Mouse (Mus musculus) heart, adult 18-20 months (tissue): ENCODE measurements at regions not wholly inside any gene's neighbourhood (a gene's known extent, or its start where the extent isn't known, plus 50 kb on each side); places are given as distances from the start of the nearest gene placed in this dataset.
A peak's percentile ranks its signal among the peaks of the same experiment; 100 is the strongest.

ENCODE experiments used
- DNase-seq, 2 experiments: peaks; one replicate each; pipeline ENCODE4 v3.0.0; 2021 to 2022; ENCODE audit warnings: mixed read lengths in 1 of 2

DNA sequence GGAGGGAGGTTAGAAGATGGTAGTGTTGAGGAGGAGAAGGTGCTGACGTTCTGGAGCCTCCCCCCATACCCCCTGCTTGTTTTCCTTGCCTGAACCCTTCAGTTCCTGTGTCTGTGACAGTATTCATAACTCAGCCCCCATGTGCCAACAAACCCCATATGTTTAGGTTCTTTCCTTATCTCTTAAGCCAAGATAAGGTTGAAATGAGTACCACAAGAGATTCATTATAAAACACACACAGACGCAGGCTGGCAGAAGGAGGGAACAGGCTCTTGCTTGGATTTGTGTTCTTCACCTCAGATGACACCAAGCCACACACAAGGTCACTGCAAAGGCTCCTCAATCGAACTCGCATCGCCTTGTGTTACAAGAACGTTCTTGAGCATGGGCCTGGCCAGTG is 162.9 kb upstream of the Arid2 start:
- DNase-seq = no peak

DNA sequence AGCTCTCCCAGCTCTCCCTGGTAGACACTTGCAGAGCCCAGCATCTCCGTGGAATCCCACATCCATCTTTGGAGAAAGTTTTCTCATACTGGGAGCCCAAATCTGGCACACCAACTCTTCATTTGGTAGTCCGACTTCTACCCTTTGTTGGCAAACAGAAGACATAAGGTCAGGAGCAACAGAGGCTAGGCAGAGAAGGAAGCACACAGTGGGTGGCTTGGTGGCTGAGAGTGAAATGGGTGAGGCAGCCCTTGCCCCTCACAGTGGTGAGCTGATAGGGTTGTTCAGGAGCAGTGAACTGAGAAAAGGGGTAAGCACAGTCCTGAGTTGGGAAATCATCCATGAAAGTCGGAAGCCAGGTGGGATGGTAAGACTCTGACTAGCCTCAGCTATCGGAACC is 157.6 kb upstream of the Arid2 start:
- no peak for DNase-seq

DNA sequence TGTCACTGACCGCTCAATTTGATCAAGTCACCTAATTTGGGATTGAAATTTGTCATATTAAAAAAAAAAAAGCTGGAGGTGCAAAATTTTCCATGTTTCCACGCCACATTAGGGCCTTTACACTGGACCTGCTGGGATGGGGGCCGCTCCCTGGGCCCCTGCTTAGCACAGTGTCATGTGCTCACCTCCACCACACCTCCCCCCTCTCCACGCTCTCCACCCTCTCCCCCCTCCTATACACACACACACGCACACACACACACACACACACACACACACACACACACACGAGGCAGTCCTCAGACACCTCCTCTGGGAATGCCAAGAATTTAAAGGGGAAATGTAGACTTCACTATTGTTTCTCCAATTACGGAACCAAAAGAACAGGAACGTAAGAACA is 156.8 kb upstream of the Arid2 start:
- no peak for DNase-seq

DNA sequence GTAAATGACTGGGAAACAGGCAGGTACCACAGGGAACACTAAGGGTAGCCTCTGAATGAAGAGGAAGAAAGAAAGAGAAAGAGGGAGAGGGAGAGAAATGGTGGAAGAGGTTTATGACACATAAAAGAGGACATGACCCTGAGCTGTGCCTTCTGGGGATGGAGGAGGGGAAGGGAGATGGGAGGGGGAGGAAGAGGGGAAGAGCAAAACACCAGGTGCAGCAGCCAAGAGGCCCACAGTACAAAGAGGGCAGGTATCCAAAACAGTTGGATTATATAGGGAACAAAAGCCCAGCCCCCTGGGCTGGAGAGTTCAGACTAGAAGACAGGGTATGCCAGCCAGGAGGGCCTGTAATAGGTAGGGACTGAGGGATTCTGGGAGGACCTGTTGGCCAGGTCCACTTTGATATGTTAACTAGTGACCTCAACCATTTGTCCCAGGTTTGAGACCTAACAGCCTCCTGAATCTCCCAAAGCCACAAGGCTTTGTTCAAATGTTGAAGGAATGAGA is 155.7 kb upstream of the Arid2 start:
- no peak for DNase-seq

DNA sequence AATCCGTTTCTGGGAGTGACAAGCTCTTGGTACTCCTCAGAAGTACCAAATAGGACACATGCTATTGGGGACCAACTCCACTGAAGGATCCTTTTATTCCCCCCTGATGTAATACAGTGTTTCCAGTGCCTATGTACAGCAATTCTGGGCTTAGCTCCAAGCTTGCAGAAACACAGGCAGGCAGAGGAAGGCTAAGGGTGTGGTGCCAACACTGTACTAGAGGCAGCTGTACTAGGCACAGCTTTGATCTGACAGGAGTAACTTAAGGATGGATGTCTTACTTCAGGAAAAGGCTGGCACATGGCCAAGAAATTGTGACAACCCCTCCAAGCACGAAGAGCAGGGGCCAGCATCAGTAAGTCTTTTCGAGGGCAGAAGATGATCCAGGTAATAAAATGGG is 154.7 kb upstream of the Arid2 start:
- peak; percentile 14 to 26 for DNase-seq

DNA sequence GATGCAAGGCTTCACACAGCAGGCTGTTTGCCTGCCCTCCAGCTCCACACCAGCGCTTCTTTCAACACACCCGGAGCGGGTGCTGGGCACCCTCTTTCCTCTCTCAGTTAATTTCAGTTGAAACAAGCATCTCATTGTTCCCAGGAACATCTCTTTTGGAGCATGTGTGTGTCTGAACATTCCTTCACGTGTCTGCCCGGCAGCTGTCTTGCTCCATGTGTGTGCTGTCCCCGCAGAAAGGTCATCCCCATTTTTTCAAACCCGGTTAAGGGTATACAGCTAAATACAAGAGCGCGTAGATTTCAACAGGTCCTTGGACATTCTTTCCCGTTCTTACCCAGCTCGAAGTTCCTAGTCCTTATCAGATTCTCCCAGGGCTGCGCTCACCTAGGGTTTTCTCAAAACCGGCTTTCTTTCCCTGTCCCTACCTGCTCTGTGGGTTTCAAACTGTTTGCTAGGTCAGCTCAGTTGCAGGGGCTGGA is 152.0 kb upstream of the Arid2 start:
- DNase-seq = no peak

DNA sequence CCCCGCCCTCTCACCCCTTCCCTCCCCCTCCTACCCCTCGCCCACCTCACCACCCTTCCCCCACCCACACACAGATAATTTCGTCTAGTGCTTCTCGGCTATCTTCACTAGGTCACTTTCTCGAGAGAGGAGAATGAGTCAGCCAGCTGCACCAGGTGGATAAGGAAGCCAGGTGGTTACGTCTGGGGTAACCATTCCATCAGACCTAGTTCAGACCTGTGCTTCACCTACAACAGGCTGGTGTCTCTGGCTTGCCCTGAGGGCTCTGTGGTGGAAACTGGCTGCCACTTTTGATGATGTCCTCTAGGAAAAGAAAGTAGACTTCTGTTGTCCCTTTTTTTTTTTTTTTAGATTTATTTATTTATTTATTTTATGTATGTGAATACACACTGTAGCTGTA is 151.5 kb upstream of the Arid2 start:
- DNase-seq = no peak

DNA sequence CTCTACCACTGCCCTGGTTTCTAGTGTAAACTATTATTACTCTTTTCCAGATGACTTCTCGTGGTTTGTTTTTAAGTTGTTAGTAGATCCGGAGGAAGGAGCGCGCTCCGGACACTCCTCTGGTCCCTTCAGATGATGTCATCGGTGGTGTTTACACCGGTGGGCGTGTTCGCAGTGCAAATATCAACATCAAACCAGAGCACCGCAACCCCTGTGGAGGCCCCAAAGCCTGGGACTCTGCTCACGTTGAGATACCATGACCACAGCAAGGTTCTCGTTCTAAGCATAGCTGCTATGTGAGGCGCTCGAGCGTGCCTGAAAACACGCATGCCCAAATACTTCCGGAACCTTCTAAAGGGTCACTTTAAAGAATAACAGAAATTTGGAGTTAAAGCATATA is 149.8 kb upstream of the Arid2 start:
- DNase-seq = no peak

DNA sequence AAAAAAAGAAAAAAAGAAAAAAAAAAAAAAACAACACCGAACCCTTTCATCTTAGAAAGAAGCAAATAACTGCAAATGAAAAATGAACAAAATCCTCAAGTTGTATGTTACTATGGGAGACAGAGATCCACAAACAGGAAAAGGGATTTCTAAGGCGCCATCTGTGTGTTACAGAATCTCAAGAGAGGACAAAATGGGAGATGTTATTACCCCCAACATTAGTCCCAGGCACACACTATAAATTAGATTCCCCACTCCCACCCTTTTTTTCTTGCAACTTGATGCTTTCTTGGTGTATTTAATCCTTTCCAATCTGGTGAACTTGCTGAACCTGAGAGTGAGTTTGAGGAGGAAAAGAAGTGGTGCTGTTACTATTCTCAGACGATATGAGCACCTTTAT is 149.4 kb upstream of the Arid2 start:
- no peak for DNase-seq

DNA sequence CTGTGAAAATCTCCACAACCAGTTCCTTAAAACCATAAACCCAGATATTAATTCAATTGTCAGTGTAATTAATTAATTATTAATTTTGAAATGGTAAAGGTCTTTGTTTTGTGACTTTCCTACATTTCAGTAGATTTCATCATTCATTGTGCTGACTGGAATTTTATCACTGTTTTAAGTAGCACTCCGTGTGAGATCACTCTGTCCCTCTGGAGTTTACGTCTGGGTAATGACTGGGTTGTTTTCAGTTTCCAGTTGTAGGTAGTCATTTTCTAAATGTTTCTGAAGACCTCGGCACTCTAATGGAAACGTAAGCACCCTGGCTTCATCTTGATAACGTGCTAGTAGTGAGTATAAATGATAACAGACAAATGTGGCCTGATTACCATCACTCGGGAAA is 133.8 kb upstream of the Arid2 start:
- DNase-seq = no peak

DNA sequence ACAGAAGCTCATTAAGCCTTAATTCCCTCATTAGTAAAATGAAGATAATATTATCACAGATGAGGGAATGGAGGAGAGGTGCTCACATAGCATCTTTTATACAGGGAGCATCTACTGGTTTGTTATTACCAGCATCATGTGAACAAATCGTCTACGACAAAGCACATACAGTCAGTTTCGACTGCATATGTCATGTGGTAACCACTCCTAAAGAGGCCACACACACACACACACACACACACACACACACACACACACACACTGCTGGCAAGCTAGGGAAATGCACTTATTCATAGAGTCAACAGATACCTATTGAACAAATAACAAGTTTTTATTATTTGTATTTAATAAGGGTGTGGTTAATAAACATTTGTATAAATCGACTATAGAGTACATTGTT is 129.0 kb upstream of the Arid2 start:
- no peak for DNase-seq

DNA sequence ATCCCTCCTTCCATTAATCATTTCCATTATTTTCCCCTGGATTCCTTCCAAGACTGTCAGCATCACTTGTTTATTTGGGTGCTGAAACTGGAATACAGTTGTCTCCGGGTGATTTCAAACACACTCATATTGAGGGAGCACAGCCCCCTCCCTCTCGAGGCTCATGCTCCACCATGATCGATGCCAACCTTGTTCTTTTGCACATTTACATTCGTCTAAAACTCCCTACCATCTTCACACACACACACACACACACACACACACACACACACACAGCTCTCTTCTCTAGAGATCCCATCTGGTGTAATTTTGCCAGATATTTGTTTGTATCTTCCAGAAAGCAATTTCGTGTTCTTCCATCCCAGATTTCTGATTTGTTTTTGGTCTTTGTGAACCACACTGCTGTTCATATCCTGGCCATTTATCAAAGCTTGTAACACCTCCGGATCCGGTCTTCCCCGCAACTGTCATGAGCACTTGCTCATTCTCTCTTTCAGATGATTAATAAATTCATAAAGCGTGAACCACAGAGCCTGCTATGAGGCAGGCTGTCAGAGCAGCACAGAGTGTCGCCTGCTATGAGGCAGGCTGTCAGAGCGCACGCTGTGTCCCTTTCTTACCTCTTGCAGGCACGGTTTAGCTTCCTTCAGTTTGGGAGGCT is 122.4 kb upstream of the Arid2 start:
- no peak for DNase-seq

DNA sequence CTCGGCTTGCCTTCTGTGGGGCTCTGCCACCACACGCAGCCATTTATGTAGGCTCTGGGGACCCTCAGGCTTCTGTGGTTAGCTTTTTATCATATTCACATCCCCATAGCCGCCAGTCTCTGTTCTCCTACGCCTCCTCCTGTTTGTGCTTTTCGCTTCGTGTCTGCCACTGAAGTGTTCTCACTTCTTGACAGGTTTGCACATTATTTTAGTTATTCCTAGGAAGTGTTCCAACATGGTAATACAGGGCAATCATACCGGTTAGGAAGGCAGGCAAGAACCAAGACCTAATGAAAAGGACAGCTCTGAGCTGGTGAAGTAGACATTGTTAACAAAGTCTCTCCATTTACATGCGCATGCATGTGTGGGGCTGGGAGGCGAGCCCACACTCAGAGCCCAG is 120.1 kb upstream of the Arid2 start:
- no peak for DNase-seq

DNA sequence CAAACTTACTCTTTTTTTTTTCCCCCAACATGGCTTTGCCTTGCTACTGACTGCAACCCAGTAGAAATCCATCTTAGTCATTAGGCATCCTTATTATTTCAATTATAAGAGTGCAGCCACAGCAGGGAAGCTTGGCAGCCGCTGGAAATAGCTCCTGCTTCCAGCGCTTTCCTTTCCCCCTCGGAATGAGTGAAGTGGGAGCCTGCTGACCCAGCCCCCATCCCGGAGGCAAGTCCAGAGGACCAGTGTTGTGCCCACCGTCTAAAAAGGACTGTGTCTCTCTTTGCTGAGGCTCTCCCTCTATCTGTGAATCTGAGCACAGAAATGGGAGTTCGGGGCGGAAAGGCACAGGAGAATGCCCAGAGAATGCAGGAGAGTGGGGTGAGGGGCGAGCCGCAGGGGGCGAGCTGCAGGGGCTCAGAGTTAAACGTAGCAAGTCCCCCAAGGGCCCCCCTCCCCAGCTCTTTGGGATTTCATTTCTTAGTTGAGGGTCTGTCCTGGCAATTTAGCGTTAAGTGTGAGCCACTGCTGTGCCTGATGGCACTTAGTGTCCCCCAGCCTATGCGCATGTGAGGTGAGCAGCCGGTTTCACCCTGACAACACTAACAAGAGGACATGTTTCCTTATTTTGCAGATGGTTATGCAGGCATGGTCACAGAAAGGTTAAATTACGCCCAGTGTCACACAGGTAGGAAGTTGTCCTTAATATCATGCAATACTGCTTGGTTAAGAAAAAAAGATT is 117.4 kb upstream of the Arid2 start:
- DNase-seq = no peak

DNA sequence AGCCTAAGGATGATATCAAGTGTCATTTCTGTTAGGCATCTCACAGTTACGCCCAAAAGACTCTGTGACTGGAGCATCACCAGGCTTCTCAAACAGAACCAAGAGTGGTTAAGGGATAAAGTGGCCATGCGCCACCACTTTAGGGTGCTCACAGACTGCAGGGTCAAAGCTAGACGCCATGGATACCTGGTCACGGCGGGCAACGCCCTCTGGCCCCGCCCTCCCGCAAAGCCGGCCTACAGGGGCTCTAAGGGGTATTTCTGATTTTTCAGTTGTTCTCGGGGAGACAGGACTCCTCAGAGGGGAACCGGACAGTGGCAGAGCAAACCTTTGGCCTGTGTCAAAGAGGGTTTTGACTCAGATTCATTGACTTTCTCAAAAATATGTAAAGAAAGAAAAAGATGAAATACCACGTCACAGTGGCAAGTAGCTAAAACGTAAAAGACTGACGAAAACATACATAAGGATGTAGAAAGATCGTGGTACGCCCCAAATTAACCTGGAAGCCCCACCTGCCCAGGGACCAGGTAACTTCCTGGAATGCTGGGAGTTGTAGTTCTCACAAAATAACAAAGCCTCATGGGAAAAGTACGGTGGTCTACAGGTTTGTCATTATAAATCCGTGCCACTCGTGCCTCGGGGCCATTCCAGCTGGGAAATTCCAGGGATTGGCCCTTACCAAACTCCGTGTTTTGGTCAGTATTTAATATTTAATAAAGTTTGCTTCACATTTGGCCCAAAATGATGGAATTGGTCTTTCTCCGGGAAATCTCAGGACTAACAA is 116.1 kb upstream of the Arid2 start:
- no peak for DNase-seq

DNA sequence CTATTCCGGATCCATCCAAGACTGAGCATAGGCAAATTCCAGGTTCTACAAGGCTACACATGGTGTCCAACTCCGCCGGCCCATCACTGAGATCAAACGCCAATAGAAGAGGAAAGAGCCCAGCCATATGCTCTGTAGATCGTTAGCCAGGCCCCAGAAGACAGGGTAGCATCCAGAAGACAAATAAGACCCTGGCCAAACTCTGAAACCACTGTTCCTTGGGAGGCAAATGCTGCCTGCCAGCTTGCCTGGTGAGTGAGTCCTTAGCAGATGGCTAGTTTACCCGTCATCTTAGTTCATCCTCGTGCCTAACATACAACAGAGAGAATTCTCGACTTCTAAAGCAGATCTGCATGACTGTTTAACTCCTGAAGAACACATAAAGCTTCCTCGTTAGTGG is 109.4 kb upstream of the Arid2 start:
- DNase-seq = no peak

DNA sequence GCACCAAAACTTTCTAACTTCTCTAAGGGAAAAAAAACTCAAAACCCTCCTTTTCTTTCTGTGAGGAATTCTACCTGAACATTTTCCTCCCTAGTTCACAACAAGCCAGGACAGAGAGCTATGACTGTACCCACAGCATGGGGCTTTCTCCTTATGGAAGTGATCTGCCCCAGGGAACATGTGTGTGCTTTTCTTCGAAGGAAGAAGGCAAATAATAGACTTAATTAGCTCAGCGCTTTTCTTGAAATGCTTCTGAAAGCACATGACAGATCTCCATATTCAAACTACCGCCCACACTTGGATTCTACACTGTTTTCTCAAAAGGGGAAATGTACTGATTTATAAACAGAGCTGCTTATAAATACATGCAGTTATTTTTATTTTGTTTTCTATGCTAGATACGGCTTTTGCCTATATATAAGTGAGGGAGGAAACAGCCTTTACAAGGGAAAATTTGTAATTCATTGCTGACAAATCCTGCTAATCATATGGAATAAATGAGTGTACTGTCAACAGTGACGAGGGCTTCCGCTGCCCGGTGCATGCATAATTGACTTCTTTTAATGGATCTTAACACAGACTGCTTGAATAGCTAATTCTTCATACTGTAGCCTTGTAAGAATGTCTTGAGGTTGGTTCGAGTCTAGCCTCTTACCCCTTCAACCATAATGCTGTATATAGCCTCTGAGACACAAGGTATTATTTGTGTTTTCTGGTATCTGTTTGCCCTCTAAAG is 108.8 kb upstream of the Arid2 start:
- no peak for DNase-seq

DNA sequence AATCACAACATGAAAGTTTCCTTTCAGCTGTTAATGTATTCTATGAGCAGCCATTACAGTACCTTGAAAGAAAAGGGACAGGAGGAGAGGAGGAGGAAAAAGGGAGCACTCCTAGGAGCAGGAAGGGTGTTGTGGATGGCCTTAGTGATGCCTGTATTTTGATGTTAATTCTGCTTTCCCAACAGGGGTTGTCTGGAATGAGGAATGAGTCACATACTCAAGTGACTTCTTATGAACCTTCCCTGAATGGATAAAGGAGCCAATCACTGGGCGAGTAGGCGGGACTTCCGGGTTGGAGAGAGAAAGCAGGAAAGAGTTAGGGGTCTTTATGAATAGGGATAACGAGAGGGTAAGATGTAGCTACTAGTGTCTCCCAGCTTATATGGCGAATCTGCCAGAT is 107.8 kb upstream of the Arid2 start:
- peak in 1 of 2 experiments; percentile 6 for DNase-seq

DNA sequence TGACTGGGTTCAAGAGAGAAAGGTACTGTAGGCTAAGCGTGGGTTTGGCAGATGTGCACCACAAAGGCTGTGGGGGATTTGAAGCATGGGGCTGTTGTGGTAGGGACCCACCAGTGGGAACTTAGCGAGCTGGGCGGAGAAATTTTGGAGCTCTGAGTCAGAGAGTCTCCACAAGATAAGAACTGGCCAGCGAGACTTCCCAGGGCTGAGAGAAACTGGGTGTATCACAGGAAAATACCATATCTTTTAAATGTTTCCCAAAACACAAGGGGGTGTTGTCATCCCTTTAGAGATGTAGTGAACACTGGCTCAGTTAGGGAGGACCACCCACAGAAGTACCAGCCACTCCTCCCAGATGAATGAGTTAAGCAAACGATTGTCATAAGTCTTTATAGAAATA is 107.3 kb upstream of the Arid2 start:
- DNase-seq = peak; percentile 18 to 31

DNA sequence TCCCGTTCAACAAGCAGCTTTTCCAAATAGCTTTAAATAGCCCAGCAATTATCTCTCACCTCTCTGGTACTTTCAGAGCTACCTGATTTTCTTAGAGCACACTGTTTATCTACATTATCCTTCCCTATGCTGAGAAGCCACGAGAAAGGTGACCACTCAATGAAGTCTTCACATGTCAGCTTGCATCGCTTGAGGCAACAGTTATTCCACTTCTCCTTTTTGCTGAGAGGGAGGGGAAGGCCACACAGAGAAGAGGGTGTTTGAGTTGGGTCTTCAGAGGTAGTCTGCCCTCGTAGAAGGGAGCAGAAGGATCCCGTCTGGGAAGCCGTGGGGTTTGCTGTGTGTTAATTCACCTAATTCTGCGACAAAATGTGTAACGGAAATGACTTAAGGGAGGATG is 106.3 kb upstream of the Arid2 start:
- DNase-seq = no peak

DNA sequence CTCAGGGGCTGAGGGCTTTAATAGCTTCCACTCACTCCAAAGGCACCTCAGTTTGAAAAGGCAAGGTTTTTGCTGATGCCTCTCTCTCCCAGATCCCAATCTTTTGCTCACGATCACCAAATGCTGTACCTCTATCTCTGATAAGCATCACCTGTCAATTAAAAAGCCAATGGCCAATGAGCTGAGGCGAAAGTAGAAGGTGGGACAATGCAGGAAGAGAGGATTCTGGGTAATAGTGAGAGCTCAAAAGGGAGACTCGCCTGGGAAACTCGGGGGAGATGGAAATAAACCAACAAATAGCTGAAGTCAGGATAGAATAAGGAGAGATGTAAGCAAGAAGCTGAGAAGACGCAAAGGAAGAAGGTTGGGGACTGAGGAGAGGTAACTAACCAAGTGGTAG is 105.0 kb upstream of the Arid2 start:
- DNase-seq = no peak

DNA sequence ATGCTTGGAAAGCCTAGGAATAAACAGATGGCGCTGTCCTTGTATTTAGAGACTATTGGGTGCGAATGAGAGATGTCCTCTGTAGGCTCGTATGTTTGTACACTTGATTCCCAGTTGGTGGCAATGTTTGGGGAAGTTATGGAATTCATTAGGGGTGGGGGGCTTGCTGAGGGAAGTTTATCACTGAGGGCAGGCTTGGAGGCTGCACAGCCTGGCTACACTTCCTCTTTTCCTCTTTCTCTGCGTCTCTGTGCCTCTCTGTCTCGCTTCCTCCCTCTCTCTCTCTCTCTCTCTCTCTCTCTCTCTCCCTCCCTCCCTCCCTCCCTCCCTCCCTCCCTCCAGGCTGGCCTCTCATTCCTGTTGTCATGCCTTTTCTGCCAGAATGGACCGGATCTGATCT is 104.2 kb upstream of the Arid2 start:
- DNase-seq = no peak
